Mouse (Mus musculus): Measurements from ENCODE around the gene Macrod1. TPM values are rescaled to one million over a fixed set of nuclear protein-coding genes. Genes with fewer than 3 reads are reported as not detected.

Macrod1 gene
- 2.8 and 4.4 TPM in 2 replicates for polyA plus RNA-seq (2016; fragmentation: Nextera tagmentation; extraction: Ambion mirVana)

DNA sequence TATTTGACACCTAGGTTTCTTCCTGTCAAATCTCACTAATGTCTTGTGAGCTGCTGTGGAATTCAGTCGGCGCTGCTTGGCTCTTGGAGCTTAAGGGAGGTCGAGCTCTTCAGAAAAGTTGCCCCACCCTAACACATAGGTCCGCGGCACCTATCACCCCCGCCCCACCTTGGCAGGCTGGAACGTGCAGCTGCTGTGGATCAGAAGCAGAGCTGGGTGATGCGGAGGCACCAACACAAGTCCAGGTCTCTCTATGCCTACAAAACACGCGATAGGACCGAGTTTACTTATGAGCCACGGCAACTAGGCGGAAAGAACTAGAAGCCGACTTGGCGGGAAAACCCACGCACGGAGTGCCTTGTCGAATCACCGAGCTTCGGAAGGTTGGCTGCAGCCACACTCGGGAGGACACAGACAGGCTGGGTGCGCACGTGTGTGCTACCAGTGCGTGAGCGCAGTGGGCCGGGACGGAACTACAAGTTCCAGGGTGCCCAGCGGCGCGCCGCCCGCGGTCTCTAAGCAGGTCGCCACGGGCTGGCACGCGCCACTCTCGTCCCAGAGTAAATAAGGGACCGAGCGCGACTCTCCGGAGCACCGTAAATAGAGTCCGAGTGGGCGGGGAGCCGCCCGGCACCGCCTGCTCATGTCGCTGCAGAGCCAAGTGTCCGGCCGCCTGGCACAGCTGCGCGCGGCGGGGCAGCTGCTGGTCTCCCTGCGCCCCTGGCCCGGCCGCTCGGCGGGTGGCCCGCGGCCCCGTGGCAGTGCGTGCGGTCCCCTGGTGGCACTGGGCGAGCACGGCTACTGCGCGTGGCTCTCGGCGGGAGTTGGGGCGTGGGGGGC is at the start of gene Macrod1:
Gene Macrod1, plus strand, starts transcription at position 563 of the 840 bp plus-strand sequence.
- no peaks in the 10 kb centered on the region for H3K36me3 ChIP-seq
- DNase-seq (ENCODE audit: low spot score): peak; percentile 79
- peak within 1 kb of the TSS; percentile 76 for H3K4me3 ChIP-seq
- H3K27me3 ChIP-seq (ENCODE audit: low read depth, poor library complexity, severe bottlenecking): peaks cover 61% of the 10 kb centered on the region
- H3K27ac ChIP-seq: peak within 1 kb of the TSS; percentile 81
- peaks cover 26% of the 10 kb centered on the region for H3K4me1 ChIP-seq
- no peaks in the 10 kb centered on the region for H3K9me3 ChIP-seq (replicated peaks)
- WGBS: under 1% methylated on average over 72 of the region's 72 CpGs

- Histone ChIP-seq H3K4me3 (no peak overlapping the region), H3K9me3 (replicated peaks) (no peaks in the 10 kb centered on the region), H3K36me3 (0 out of 2 replicates have a peak, but pooled peaks cover 16% of the 10 kb centered on the region), H3K4me1 (no peaks in the 10 kb centered on the region), H3K27ac (no peak overlapping the region), H3K27me3 (ENCODE audit: low read depth, poor library complexity, severe bottlenecking) (no peaks in the 10 kb centered on the region)
- 87% methylated on average over 9 of the region's 9 CpGs for WGBS
- no peak for DNase-seq (ENCODE audit: low spot score)
These were observed 49.6 kb upstream of the Macrod1 start for GRCm38 (mm10) chr19:7006892-7007593.

DNA sequence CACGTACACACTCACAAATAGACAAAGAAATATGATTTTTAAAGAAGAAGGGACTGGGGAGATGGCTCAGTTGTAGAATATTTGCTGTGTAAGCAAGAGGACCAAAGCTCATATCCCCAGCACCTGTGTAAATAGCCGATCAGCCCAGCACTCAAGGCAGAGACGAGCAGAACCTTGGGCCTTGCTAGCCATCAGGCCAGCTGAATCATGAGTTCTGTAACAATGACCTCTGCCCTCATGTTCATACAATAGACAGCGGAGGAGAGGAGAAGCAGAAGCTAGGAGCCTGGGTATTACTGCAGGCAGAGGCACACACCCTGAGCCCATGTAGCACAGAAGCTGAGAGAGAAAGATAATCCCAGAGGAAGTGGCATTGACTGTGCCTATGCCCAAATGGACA is 44.2 kb upstream of the Macrod1 start:
- Histone ChIP-seq H3K4me3 (no peak overlapping the region), H3K27me3 (ENCODE audit: low read depth, poor library complexity, severe bottlenecking) (no peaks in the 10 kb centered on the region), H3K27ac (no peak overlapping the region), H3K9me3 (replicated peaks) (no peaks in the 10 kb centered on the region), H3K36me3 (peaks cover 36% of the 10 kb centered on the region), H3K4me1 (no peaks in the 10 kb centered on the region)
- no peak for DNase-seq (ENCODE audit: low spot score)
- 88% methylated on average over 4 of the region's 4 CpGs for WGBS

- peaks cover 52% of the 10 kb centered on the region for H3K36me3 ChIP-seq
- WGBS: 88% methylated on average over 9 of the region's 9 CpGs
- DNase-seq (ENCODE audit: low spot score): no peak
- no peaks in the 10 kb centered on the region for H3K9me3 ChIP-seq (replicated peaks)
- H3K27me3 ChIP-seq (ENCODE audit: low read depth, poor library complexity, severe bottlenecking): no peaks in the 10 kb centered on the region
- no peak overlapping the region for H3K4me3 ChIP-seq
- no peak overlapping the region for H3K27ac ChIP-seq
- H3K4me1 ChIP-seq: no peaks in the 10 kb centered on the region
These were observed 42.6 kb upstream of the Macrod1 start for GRCm38 (mm10) chr19:7013984-7014383.

GRCm38 (mm10) chr19:7014481-7015135 is 42.0 kb upstream of the Macrod1 start:
- Histone ChIP-seq H3K27me3 (ENCODE audit: low read depth, poor library complexity, severe bottlenecking) (no peaks in the 10 kb centered on the region), H3K4me3 (no peak overlapping the region), H3K36me3 (peaks cover 58% of the 10 kb centered on the region), H3K9me3 (replicated peaks) (no peaks in the 10 kb centered on the region), H3K4me1 (no peaks in the 10 kb centered on the region), H3K27ac (no peak overlapping the region)
- 90% methylated on average over 20 of the region's 20 CpGs for WGBS
- DNase-seq (ENCODE audit: low spot score): no peak

DNA sequence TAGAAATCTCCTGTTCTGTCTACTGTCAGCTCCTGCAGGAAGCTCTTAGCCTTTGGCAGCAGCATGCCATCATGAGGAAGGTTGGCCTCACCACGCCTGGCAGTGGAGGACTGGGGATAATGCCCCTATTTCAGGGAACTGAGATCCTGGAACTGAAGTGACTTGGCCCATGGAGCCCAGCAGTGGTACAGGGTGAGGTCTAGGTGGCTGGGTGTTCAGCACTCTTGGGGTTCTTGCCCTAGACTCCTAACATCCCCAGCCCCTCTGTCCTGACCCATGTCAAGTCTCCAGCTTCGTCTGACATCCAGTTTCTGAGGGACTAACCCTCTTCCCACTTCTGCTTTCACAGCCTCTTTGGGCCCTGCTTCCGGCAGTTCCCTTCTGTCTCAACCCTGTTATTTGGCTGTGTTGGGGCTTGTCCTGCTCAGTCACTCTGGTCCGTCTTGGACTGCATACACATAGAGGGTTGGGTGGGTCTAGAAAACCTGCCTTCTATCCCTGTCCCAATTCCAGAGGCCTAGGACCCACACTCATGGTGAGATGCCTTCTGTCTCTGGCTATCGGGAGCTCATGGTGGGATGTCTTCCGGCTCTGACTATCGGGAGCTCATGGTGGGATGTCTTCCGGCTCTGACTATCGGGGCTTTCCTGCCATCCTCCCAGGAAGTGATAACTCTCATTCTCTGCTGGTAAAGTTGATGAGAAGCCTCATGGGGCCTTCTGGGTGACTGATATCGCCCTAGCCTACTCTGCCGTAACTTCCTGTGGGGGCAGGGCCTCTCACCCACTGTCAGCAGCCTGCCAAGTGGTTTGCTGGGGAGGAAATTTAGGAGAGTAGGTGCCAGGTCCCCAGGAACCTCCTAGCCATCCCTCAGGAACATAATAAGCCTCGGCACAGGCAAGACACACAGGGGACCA is 38.8 kb upstream of the Macrod1 start:
- Histone ChIP-seq H3K9me3 (replicated peaks) (no peaks in the 10 kb centered on the region), H3K4me1 (no peaks in the 10 kb centered on the region), H3K4me3 (no peak overlapping the region; the same call in 1 of the 2 replicates), H3K27ac (0 out of 2 replicates have a peak overlapping the region, but pooled peaks have one; percentile 27), H3K27me3 (ENCODE audit: low read depth, poor library complexity, severe bottlenecking) (no peaks in the 10 kb centered on the region), H3K36me3 (peaks cover 84% of the 10 kb centered on the region)
- WGBS: 77% methylated on average over 12 of the region's 12 CpGs
- no peak for DNase-seq (ENCODE audit: low spot score)

GRCm38 (mm10) chr19:7018546-7018945 is 38.1 kb upstream of the Macrod1 start:
- WGBS: 94% methylated on average over 11 of the region's 11 CpGs
- H3K36me3 ChIP-seq: peaks cover 88% of the 10 kb centered on the region
- DNase-seq (ENCODE audit: low spot score): no peak

GRCm38 (mm10) chr19:7019191-7019590 is 37.4 kb upstream of the Macrod1 start, which contains the start of gene Fermt3:
TSS of gene Fermt3 (minus strand) at chr19:7019469.
- no peaks in the 10 kb centered on the region for H3K27me3 ChIP-seq (ENCODE audit: low read depth, poor library complexity, severe bottlenecking)
- 84% methylated on average over 5 of the region's 5 CpGs for whole genome bisulfite sequencing
- no peaks in the 10 kb centered on the region for H3K4me1 ChIP-seq
- H3K9me3 ChIP-seq (replicated peaks): no peaks in the 10 kb centered on the region
- H3K4me3 ChIP-seq: no peak within 1 kb of the TSS
- H3K27ac ChIP-seq: no peak within 1 kb of the TSS
- peaks cover 88% of the 10 kb centered on the region for H3K36me3 ChIP-seq
- no peak for DNase-seq (ENCODE audit: low spot score)

More at GRCm38 (mm10) chr19:7018546-7018945, 38.1 kb upstream of the Macrod1 start:
- no peak overlapping the region for H3K4me3 ChIP-seq
- H3K27ac ChIP-seq: no peak overlapping the region
- H3K4me1 ChIP-seq: no peaks in the 10 kb centered on the region
- no peaks in the 10 kb centered on the region for H3K27me3 ChIP-seq (ENCODE audit: low read depth, poor library complexity, severe bottlenecking)
- no peaks in the 10 kb centered on the region for H3K9me3 ChIP-seq (replicated peaks)

- peak; percentile 50 for DNase-seq (ENCODE audit: low spot score)
- Histone ChIP-seq H3K36me3 (peaks cover 92% of the 10 kb centered on the region), H3K27me3 (ENCODE audit: low read depth, poor library complexity, severe bottlenecking) (no peaks in the 10 kb centered on the region), H3K4me3 (no peak overlapping the region), H3K4me1 (no peaks in the 10 kb centered on the region), H3K27ac (no peak overlapping the region), H3K9me3 (replicated peaks) (no peaks in the 10 kb centered on the region)
- WGBS: 62% methylated on average over 3 of the region's 3 CpGs
These were observed 36.4 kb upstream of the Macrod1 start for GRCm38 (mm10) chr19:7020224-7020641.

DNA sequence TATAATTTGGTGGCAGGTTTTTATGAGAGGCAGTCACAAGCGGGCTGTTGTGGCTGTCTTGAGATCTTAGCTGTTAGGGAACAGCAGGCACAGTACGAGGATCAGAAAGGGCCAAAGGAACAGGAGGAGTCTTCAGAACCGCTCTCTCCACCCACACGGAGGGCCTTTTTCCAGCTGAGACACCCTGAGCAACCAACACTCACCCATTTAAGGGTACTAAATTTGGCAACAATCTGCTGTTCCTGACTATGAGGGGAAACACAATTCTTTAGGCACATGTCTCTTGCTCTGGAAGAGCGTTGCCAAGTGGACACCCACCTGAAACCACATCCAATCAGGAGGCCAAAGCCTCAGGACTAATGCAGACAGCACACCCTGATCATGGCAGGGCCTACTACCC is 27.1 kb upstream of the Macrod1 start:
- no peaks in the 10 kb centered on the region for H3K27me3 ChIP-seq (ENCODE audit: low read depth, poor library complexity, severe bottlenecking)
- peaks cover 99% of the 10 kb centered on the region for H3K36me3 ChIP-seq
- H3K27ac ChIP-seq: no peak overlapping the region
- DNase-seq (ENCODE audit: low spot score): no peak
- no peak overlapping the region for H3K4me3 ChIP-seq
- no peaks in the 10 kb centered on the region for H3K9me3 ChIP-seq (replicated peaks)
- no peaks in the 10 kb centered on the region for H3K4me1 ChIP-seq
- WGBS: 94% methylated on average over 5 of the region's 5 CpGs

DNA sequence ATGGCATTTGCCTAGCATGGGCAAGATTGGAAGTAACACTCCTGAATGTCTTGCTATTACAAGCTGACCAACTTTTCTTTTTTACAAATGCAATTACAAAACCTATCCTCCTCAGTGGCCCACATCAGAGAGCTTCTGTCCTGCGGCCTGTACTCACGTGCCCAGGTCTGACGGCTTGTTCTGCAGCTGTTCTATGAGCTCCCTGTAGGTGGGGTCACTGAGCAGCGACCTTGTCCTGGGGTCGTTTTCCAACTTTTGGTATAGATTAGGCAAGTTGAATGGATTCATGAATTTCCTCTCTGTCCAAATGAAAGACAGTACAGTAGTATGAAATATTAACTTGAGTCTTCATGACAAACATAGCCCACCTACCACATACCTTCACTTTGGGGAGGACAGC is 22.6 kb upstream of the Macrod1 start:
- no peaks in the 10 kb centered on the region for H3K27me3 ChIP-seq (ENCODE audit: low read depth, poor library complexity, severe bottlenecking)
- no peak overlapping the region for H3K4me3 ChIP-seq
- H3K36me3 ChIP-seq: peaks cover 96% of the 10 kb centered on the region
- DNase-seq (ENCODE audit: low spot score): no peak
- 92% methylated on average over 5 of the region's 5 CpGs for WGBS
- H3K27ac ChIP-seq: no peak overlapping the region
- H3K9me3 ChIP-seq (replicated peaks): no peaks in the 10 kb centered on the region
- peaks cover 8% of the 10 kb centered on the region for H3K4me1 ChIP-seq
